Mouse (Mus musculus): Measurements from ENCODE around the gene Tma7. TPM values are rescaled to one million over a fixed set of nuclear protein-coding genes. Genes with fewer than 3 reads are reported as not detected.

Gene Tma7
- 370 and 418 TPM in 2 replicates for total RNA-seq (2021)
- long read RNA-seq, transcript Tma7-201 (4 exons, 944 nt) = major isoform, 63 of 66 reads
- long read RNA-seq, partial matches to known transcripts = 3 of 66 reads
- long read RNA-seq, other reads (novel, unspliced or antisense) = 0 of 66 reads

- DNase-seq = peak; percentile 86
Measured at GRCm38 (mm10) chr9:109082124-109082800, at the start of gene Tma7, which contains the start of gene Ccdc51. Gene Tma7 (minus strand): TSS chr9:109082587. Gene Ccdc51 (plus strand): TSS chr9:109082493.

GRCm38 (mm10) chr9:109130076-109130475 is 47.7 kb upstream of the Tma7 start:
- DNase-seq = no peak

- peak; percentile 53 for DNase-seq
Measured at GRCm38 (mm10) chr9:109128211-109128610, 45.8 kb upstream of the Tma7 start.

- DNase-seq = no peak
Measured at GRCm38 (mm10) chr9:109127076-109127475, 44.7 kb upstream of the Tma7 start.

- DNase-seq = no peak
Measured at GRCm38 (mm10) chr9:109125481-109125880, 43.1 kb upstream of the Tma7 start.

GRCm38 (mm10) chr9:109125043-109125442 is 42.7 kb upstream of the Tma7 start:
- no peak for DNase-seq

- no peak for DNase-seq
Measured at GRCm38 (mm10) chr9:109124164-109124563, 41.8 kb upstream of the Tma7 start.

GRCm38 (mm10) chr9:109123266-109123665 is 40.9 kb upstream of the Tma7 start:
- no peak for DNase-seq

GRCm38 (mm10) chr9:109122553-109123085 is 40.2 kb upstream of the Tma7 start:
- no peak for DNase-seq

- no peak for DNase-seq
Measured at GRCm38 (mm10) chr9:109120956-109121355, 38.6 kb upstream of the Tma7 start.

- DNase-seq = peak; percentile 3
Measured at GRCm38 (mm10) chr9:109119571-109119970, 37.2 kb upstream of the Tma7 start.

GRCm38 (mm10) chr9:109118106-109118505 is 35.7 kb upstream of the Tma7 start:
- DNase-seq = peak; percentile 3

GRCm38 (mm10) chr9:109116205-109116604 is 33.8 kb upstream of the Tma7 start:
- DNase-seq = peak; percentile 58

GRCm38 (mm10) chr9:109114871-109115270 is 32.5 kb upstream of the Tma7 start:
- DNase-seq = no peak

GRCm38 (mm10) chr9:109114276-109114675 is 31.9 kb upstream of the Tma7 start:
- DNase-seq = no peak

- no peak for DNase-seq
Measured at GRCm38 (mm10) chr9:109113331-109113730, 30.9 kb upstream of the Tma7 start.

GRCm38 (mm10) chr9:109111591-109111990 is 29.2 kb upstream of the Tma7 start:
- no peak for DNase-seq

GRCm38 (mm10) chr9:109111101-109111500 is 28.7 kb upstream of the Tma7 start:
- no peak for DNase-seq

GRCm38 (mm10) chr9:109110240-109110639 is 27.9 kb upstream of the Tma7 start:
- DNase-seq = no peak

GRCm38 (mm10) chr9:109107341-109107740 is 25.0 kb upstream of the Tma7 start:
- no peak for DNase-seq

GRCm38 (mm10) chr9:109105648-109106047 is 23.3 kb upstream of the Tma7 start:
- DNase-seq = peak; percentile 7

GRCm38 (mm10) chr9:109105011-109105410 is 22.6 kb upstream of the Tma7 start:
- peak; percentile 86 for DNase-seq

- DNase-seq = peak; percentile 50
Measured at GRCm38 (mm10) chr9:109104083-109104482, 21.7 kb upstream of the Tma7 start.

GRCm38 (mm10) chr9:109103250-109103649 is 20.9 kb upstream of the Tma7 start:
- DNase-seq = peak; percentile 91
